8 mouse cellular contexts compared by ENCODE assay signal in genomic region chr11:5789754-5790333, GRCm38 (mm10). TPM values are rescaled to one million over a fixed set of nuclear protein-coding genes. Genes with fewer than 3 reads are reported as not detected.
DNase-seq lines count a peak whose midpoint lies in the region; ATAC-seq lines count a peak whose summit lies in the region.

No protein-coding gene starts in this region.

- no peak for DNase-seq in kidney, adult 8-10 months
- no peak for DNase-seq in limb, embryonic 11.5 days (ENCODE audit: low spot score)
- DNase-seq in left cerebral cortex, postnatal 36 days (ENCODE audit: low spot score in 2 of 2) = no peak
- no peak for DNase-seq in cerebellum, postnatal 4 days (ENCODE audit: low spot score in 2 of 2)
- no peak for DNase-seq in adrenal gland, adult 18-20 months (ENCODE audit: low spot score in 2 of 2)

- peaks cover 14% of the 10 kb centered on the region for H3K4me1 ChIP-seq in kidney, embryonic 14.5 days (ENCODE audit: control insufficient read depth, insufficient read depth, low read length)
- peaks cover 3% of the 10 kb centered on the region; the same call in 1 of the 2 replicates for H3K4me1 ChIP-seq in limb, embryonic 11.5 days (ENCODE audit: control insufficient read depth, insufficient read depth, low read length)
- H3K4me1 ChIP-seq in neural tube, embryonic 14.5 days (ENCODE audit: control insufficient read depth, insufficient read depth, low read length) = peaks cover 14% of the 10 kb centered on the region

- intact Hi-C loops in left cerebral cortex, postnatal 36 days (cut with DNase I) = loop anchor here (5.0 kb wide), 2 partner anchors 47 to 87 kb away; partner anchors contain the start of genes Pold2 and Polm

- no peaks in the 10 kb centered on the region for H3K27me3 ChIP-seq in kidney, embryonic 14.5 days (ENCODE audit: control insufficient read depth, insufficient read depth, low read length)
- no peaks in the 10 kb centered on the region for H3K27me3 ChIP-seq in limb, embryonic 11.5 days (ENCODE audit: control insufficient read depth, insufficient read depth, low read length)
- H3K27me3 ChIP-seq in neural tube, embryonic 14.5 days (ENCODE audit: control insufficient read depth, insufficient read depth, low read length) = no peaks in the 10 kb centered on the region

- no peak overlapping the region for H3K27ac ChIP-seq in kidney, embryonic 14.5 days (ENCODE audit: low read depth, low read length)
- H3K27ac ChIP-seq in limb, embryonic 11.5 days (replicated peaks; ENCODE audit: low read depth, low read length) = no peak overlapping the region
- no peak overlapping the region for H3K27ac ChIP-seq in neural tube, embryonic 14.5 days (ENCODE audit: low read depth, low read length)

- no peak for ATAC-seq in kidney, embryonic 14.5 days (ENCODE audit: low FRiP score, low TSS enrichment)
- peak; percentile 15; the same call in 1 of the 2 replicates for ATAC-seq in common myeloid progenitor, adult 5-6 weeks (replicated peaks; ENCODE audit: low read depth, poor library complexity, severe bottlenecking)
- no peak for ATAC-seq in limb, embryonic 11.5 days (ENCODE audit: insufficient number of reproducible peaks, low FRiP score, low TSS enrichment, low read depth)
- ATAC-seq in neural tube, embryonic 14.5 days (ENCODE audit: low read depth) = no peak

- WGBS in kidney, embryonic 14.5 days = 80% methylated on average over 3 of the region's 3 CpGs
- WGBS in limb, embryonic 11.5 days = 83% methylated on average over 3 of the region's 3 CpGs
- 91% methylated on average over 3 of the region's 3 CpGs for WGBS in neural tube, embryonic 14.5 days

- 0 out of 2 replicates have a peak overlapping the region, but pooled peaks have one; percentile 67 for H3K9ac ChIP-seq in kidney, embryonic 14.5 days (ENCODE audit: low read depth, low read length)
- H3K9ac ChIP-seq in limb, embryonic 11.5 days (ENCODE audit: low read length) = no peak overlapping the region
- no peak overlapping the region for H3K9ac ChIP-seq in neural tube, embryonic 14.5 days (replicated peaks; ENCODE audit: low read depth, low read length)

- H3K4me3 ChIP-seq in kidney, embryonic 14.5 days (ENCODE audit: low read length) = peak overlapping the region; percentile 58; the same call in 1 of the 2 replicates
- no peak overlapping the region for H3K4me3 ChIP-seq in limb, embryonic 11.5 days (ENCODE audit: low read depth, low read length)
- H3K4me3 ChIP-seq in neural tube, embryonic 14.5 days (ENCODE audit: low read depth, low read length) = no peak overlapping the region

- H3K4me2 ChIP-seq in kidney, embryonic 14.5 days (replicated peaks; ENCODE audit: low read depth, low read length) = peak overlapping the region; percentile 73
- H3K4me2 ChIP-seq in limb, embryonic 11.5 days (ENCODE audit: low read depth, severe bottlenecking) = peak overlapping the region; percentile 80; the same call in 1 of the 2 replicates
- H3K4me2 ChIP-seq in neural tube, embryonic 14.5 days (ENCODE audit: low read depth, low read length) = peak overlapping the region; percentile 77

- peaks cover 38% of the 10 kb centered on the region for H3K36me3 ChIP-seq in kidney, embryonic 14.5 days (ENCODE audit: control insufficient read depth, insufficient read depth, low read length)
- H3K36me3 ChIP-seq in limb, embryonic 11.5 days (ENCODE audit: control insufficient read depth, insufficient read depth, low read length) = peaks cover 10% of the 10 kb centered on the region; the same call in 1 of the 2 replicates
- peaks cover 8% of the 10 kb centered on the region for H3K36me3 ChIP-seq in neural tube, embryonic 14.5 days (ENCODE audit: control insufficient read depth, insufficient read depth, low read length)

- no peaks in the 10 kb centered on the region for H3K9me3 ChIP-seq in kidney, embryonic 14.5 days (ENCODE audit: control insufficient read depth, low read length)
- no peaks in the 10 kb centered on the region for H3K9me3 ChIP-seq in limb, embryonic 11.5 days (ENCODE audit: control insufficient read depth, low read length)
- no peaks in the 10 kb centered on the region for H3K9me3 ChIP-seq in neural tube, embryonic 14.5 days (ENCODE audit: control insufficient read depth, low read length)

RNA-seq across cellular contexts. Expression of gene Dbnl, which starts 1.6 kb away (rescaled TPM):
- polyA plus RNA-seq in kidney, embryonic 14.5 days (2014; fragmentation: Nextera tagmentation; extraction: Ambion mirVana) = 93.7 and 113 TPM in 2 replicates
- total RNA-seq in common myeloid progenitor, adult 5-6 weeks (2017) = 72.8 and 77.1 TPM in 2 replicates
- 120 and 127 TPM in 2 replicates for polyA plus RNA-seq in limb, embryonic 11.5 days (2014; fragmentation: Nextera tagmentation; extraction: Ambion mirVana)
- 123 and 137 TPM in 2 replicates for polyA plus RNA-seq in neural tube, embryonic 14.5 days (2014; fragmentation: Nextera tagmentation; extraction: Ambion mirVana)
- total RNA-seq in left cerebral cortex, postnatal 36 days (2021) = 10 to 100 TPM; 69.2 to 72.2 TPM
- 10 to 100 TPM; 50.1 to 65.1 TPM for total RNA-seq in adrenal gland, adult 18-20 months (2021)

RNA-seq across cellular contexts. Expression of gene Pgam2, which starts 13.7 kb away (rescaled TPM):
- 3.3 and 4.4 TPM in 2 replicates for polyA plus RNA-seq in kidney, embryonic 14.5 days (2014; fragmentation: Nextera tagmentation; extraction: Ambion mirVana)
- total RNA-seq in common myeloid progenitor, adult 5-6 weeks (2017) = not detected in 2 replicates
- 14.0 and 16.3 TPM in 2 replicates for polyA plus RNA-seq in limb, embryonic 11.5 days (2014; fragmentation: Nextera tagmentation; extraction: Ambion mirVana)
- 2.8 and 3.2 TPM in 2 replicates for polyA plus RNA-seq in neural tube, embryonic 14.5 days (2014; fragmentation: Nextera tagmentation; extraction: Ambion mirVana)
- total RNA-seq in left cerebral cortex, postnatal 36 days (2021) = 1 to 10 TPM; 6.0 to 6.6 TPM
- 1 to 10 TPM in 1 of 2 experiments, not detected in 1; 1.1 TPM for total RNA-seq in adrenal gland, adult 18-20 months (2021)

RNA-seq across cellular contexts. Expression of gene Urgcp, which starts 27.7 kb away (rescaled TPM):
- polyA plus RNA-seq in kidney, embryonic 14.5 days (2014; fragmentation: Nextera tagmentation; extraction: Ambion mirVana) = 9.9 and 15.1 TPM in 2 replicates
- total RNA-seq in common myeloid progenitor, adult 5-6 weeks (2017) = 7.4 and 10.5 TPM in 2 replicates
- polyA plus RNA-seq in limb, embryonic 11.5 days (2014; fragmentation: Nextera tagmentation; extraction: Ambion mirVana) = 10.2 and 12.8 TPM in 2 replicates
- polyA plus RNA-seq in neural tube, embryonic 14.5 days (2014; fragmentation: Nextera tagmentation; extraction: Ambion mirVana) = 18.5 and 23.9 TPM in 2 replicates
- 10 to 100 TPM; 65.6 to 75.2 TPM for total RNA-seq in left cerebral cortex, postnatal 36 days (2021)
- total RNA-seq in adrenal gland, adult 18-20 months (2021) = 10 to 100 TPM; 70.4 to 74.7 TPM

RNA-seq across cellular contexts. Expression of gene Polm, which starts 48.0 kb away (rescaled TPM):
- 6.6 and 9.1 TPM in 2 replicates for polyA plus RNA-seq in kidney, embryonic 14.5 days (2014; fragmentation: Nextera tagmentation; extraction: Ambion mirVana)
- 0.97 and 2.6 TPM in 2 replicates for total RNA-seq in common myeloid progenitor, adult 5-6 weeks (2017)
- polyA plus RNA-seq in limb, embryonic 11.5 days (2014; fragmentation: Nextera tagmentation; extraction: Ambion mirVana) = 6.4 and 6.6 TPM in 2 replicates
- 5.1 and 5.2 TPM in 2 replicates for polyA plus RNA-seq in neural tube, embryonic 14.5 days (2014; fragmentation: Nextera tagmentation; extraction: Ambion mirVana)
- total RNA-seq in left cerebral cortex, postnatal 36 days (2021) = 10 to 100 TPM in 1 of 2 experiments, 1 to 10 TPM in 1; 8.9 to 13.7 TPM
- 1 to 10 TPM; 4.9 to 5.3 TPM for total RNA-seq in adrenal gland, adult 18-20 months (2021)
